Mouse (Mus musculus) hindbrain, embryonic 13.5 days (tissue): ENCODE results near the gene Tmem176a. TPM values are rescaled to one million over a fixed set of nuclear protein-coding genes. Genes with fewer than 3 reads are reported as not detected.
"Not testable (repeated sequence)": the region's sequence is repeated elsewhere in the genome, so short reads cannot be mapped to it uniquely, and the experiment has no call there.

Experiments used
- ATAC-seq: fragments of 200-750 bp; cut with Nextera tagmentation; 2 replicates; pipeline ENCODE4 v1.8.0; 2017; ENCODE audit warnings: moderate TSS enrichment; ENCODE audit not compliant: low FRiP score
- H3K27ac ChIP-seq: fragments of 300-500 bp; sonication (generic); 2 replicates; pipeline ENCODE4 v1.5.1; 2015; ENCODE audit warnings: inconsistent platforms, mild to moderate bottlenecking, moderate library complexity
- H3K27me3 ChIP-seq: fragments of 300-500 bp; sonication (generic); 2 replicates; pipeline ENCODE4 v1.6.1; 2015; ENCODE audit warnings: mild to moderate bottlenecking, inconsistent platforms
- H3K36me3 ChIP-seq: fragments of 300-500 bp; sonication (generic); 2 replicates; pipeline ENCODE4 v1.6.1; 2015; ENCODE audit warnings: mild to moderate bottlenecking, inconsistent platforms
- H3K4me1 ChIP-seq: fragments of 300-500 bp; sonication (generic); replicated peaks from 2 replicates; pipeline ENCODE4 v1.6.1; 2015; ENCODE audit warnings: inconsistent platforms
- H3K4me2 ChIP-seq: fragments of 300-500 bp; sonication (generic); 2 replicates; pipeline ENCODE4 v1.6.1; 2015; ENCODE audit warnings: inconsistent platforms, mild to moderate bottlenecking, moderate library complexity
- H3K4me3 ChIP-seq: fragments of 300-500 bp; sonication (generic); 2 replicates; pipeline ENCODE4 v1.5.1; 2015; ENCODE audit warnings: mild to moderate bottlenecking, inconsistent platforms
- H3K9ac ChIP-seq: fragments of 300-500 bp; sonication (generic); 2 replicates; pipeline ENCODE4 v1.6.1; 2015; ENCODE audit warnings: mild to moderate bottlenecking, inconsistent platforms
- H3K9me3 ChIP-seq: fragments of 300-500 bp; sonication (generic); 2 replicates; pipeline ENCODE4 v1.6.1; 2016; ENCODE audit warnings: inconsistent platforms
- WGBS: fragments of 180-500 bp; shearing (Covaris S2); methylation state at CpG from one replicate; pipeline ENCODE4 v1.1.7; 2015; 5-methylcytosine and 5-hydroxymethylcytosine counted together
- polyA plus RNA-seq: library from polyadenylated mRNA; unstranded; fragments of >200 nt; fragmentation: Nextera tagmentation; extraction: Ambion mirVana; gene quantifications from 2 replicates; pipeline ENCODE4 v1.2.1, GENCODE M21; 2015

The Tmem176a gene
- polyA plus RNA-seq, 1 experiment from 2014 or later = 19.0 TPM

GRCm38 (mm10) chr6:48866355-48866950 is 25.7 kb downstream of the Tmem176a start:
- H3K4me1 ChIP-seq, H3K9me3 ChIP-seq, H3K4me2 ChIP-seq, ATAC-seq, H3K27ac ChIP-seq, H3K4me3 ChIP-seq, H3K9ac ChIP-seq, H3K36me3 ChIP-seq: not testable (repeated sequence)
- 11% methylated on average over 1 of the region's 1 CpGs for WGBS
- peaks cover 21% of the 10 kb centered on the region for H3K27me3 ChIP-seq

GRCm38 (mm10) chr6:48867158-48867557 is 26.4 kb downstream of the Tmem176a start:
- no peak overlapping the region for H3K27ac ChIP-seq
- WGBS = 23% methylated on average over 4 of the region's 4 CpGs
- no peaks in the 10 kb centered on the region for H3K36me3 ChIP-seq
- H3K9me3 ChIP-seq = no peaks in the 10 kb centered on the region
- no peak overlapping the region for H3K4me2 ChIP-seq
- H3K4me3 ChIP-seq = no peak overlapping the region
- no peak for ATAC-seq
- no peak overlapping the region for H3K9ac ChIP-seq
- peaks cover 7% of the 10 kb centered on the region for H3K4me1 ChIP-seq
- H3K27me3 ChIP-seq = peaks cover 24% of the 10 kb centered on the region

GRCm38 (mm10) chr6:48869774-48870173 is 29.1 kb downstream of the Tmem176a start:
- H3K27ac ChIP-seq = no peak overlapping the region
- H3K9ac ChIP-seq = no peak overlapping the region
- H3K36me3 ChIP-seq = no peaks in the 10 kb centered on the region
- H3K4me3 ChIP-seq = no peak overlapping the region
- no peak overlapping the region for H3K4me2 ChIP-seq
- H3K4me1 ChIP-seq = peaks cover 7% of the 10 kb centered on the region
- no peak for ATAC-seq
- WGBS = 90% methylated on average over 2 of the region's 2 CpGs
- peaks cover 13% of the 10 kb centered on the region for H3K27me3 ChIP-seq
- H3K9me3 ChIP-seq = no peaks in the 10 kb centered on the region

GRCm38 (mm10) chr6:48872596-48872995 is 31.9 kb downstream of the Tmem176a start, which contains the start of gene Aoc1:
TSS of gene Aoc1 (plus strand) at chr6:48872896.
- Histone ChIP-seq H3K4me2 (no peak within 1 kb of the TSS), H3K9me3 (no peaks in the 10 kb centered on the region), H3K36me3 (no peaks in the 10 kb centered on the region), H3K9ac (no peak within 1 kb of the TSS), H3K27me3 (peaks cover 11% of the 10 kb centered on the region), H3K27ac (no peak within 1 kb of the TSS), H3K4me1 (no peaks in the 10 kb centered on the region; the same call in 1 of the 2 replicates), H3K4me3 (no peak within 1 kb of the TSS)
- no peak for ATAC-seq
- 86% methylated on average over 5 of the region's 5 CpGs for WGBS

GRCm38 (mm10) chr6:48874576-48874975 is 33.9 kb downstream of the Tmem176a start:
- Histone ChIP-seq H3K27me3 (peaks cover 9% of the 10 kb centered on the region), H3K36me3 (no peaks in the 10 kb centered on the region), H3K4me1 (no peaks in the 10 kb centered on the region), H3K9me3 (no peaks in the 10 kb centered on the region), H3K4me3 (no peak overlapping the region), H3K4me2 (no peak overlapping the region), H3K9ac (no peak overlapping the region), H3K27ac (no peak overlapping the region)
- 84% methylated on average over 4 of the region's 4 CpGs for WGBS
- no peak for ATAC-seq

GRCm38 (mm10) chr6:48875515-48875914 is 34.8 kb downstream of the Tmem176a start:
- no peak for ATAC-seq
- H3K9ac ChIP-seq = no peak overlapping the region
- no peaks in the 10 kb centered on the region for H3K4me1 ChIP-seq
- H3K36me3 ChIP-seq = no peaks in the 10 kb centered on the region
- H3K9me3 ChIP-seq = no peaks in the 10 kb centered on the region
- H3K4me2 ChIP-seq = no peak overlapping the region
- no peak overlapping the region for H3K27ac ChIP-seq
- WGBS = 88% methylated on average over 6 of the region's 6 CpGs
- H3K27me3 ChIP-seq = 0 out of 2 replicates have a peak, but pooled peaks cover 3% of the 10 kb centered on the region
- H3K4me3 ChIP-seq = no peak overlapping the region

GRCm38 (mm10) chr6:48876510-48877135 is 35.9 kb downstream of the Tmem176a start:
- no peak overlapping the region for H3K27ac ChIP-seq
- H3K4me3 ChIP-seq = no peak overlapping the region
- 43% methylated on average over 5 of the region's 5 CpGs for WGBS
- H3K36me3 ChIP-seq = no peaks in the 10 kb centered on the region
- no peak overlapping the region for H3K9ac ChIP-seq
- H3K4me2 ChIP-seq = no peak overlapping the region
- no peaks in the 10 kb centered on the region for H3K4me1 ChIP-seq
- no peak for ATAC-seq
- H3K27me3 ChIP-seq = 0 out of 2 replicates have a peak, but pooled peaks cover 3% of the 10 kb centered on the region
- no peaks in the 10 kb centered on the region for H3K9me3 ChIP-seq

GRCm38 (mm10) chr6:48894203-48894602 is 53.5 kb downstream of the Tmem176a start:
- ATAC-seq = no peak
- H3K27me3 ChIP-seq = no peaks in the 10 kb centered on the region
- H3K4me2 ChIP-seq = no peak overlapping the region
- 85% methylated on average over 4 of the region's 4 CpGs for whole genome bisulfite sequencing
- H3K9ac ChIP-seq = no peak overlapping the region
- H3K4me1 ChIP-seq = no peaks in the 10 kb centered on the region
- H3K36me3 ChIP-seq = no peaks in the 10 kb centered on the region
- peaks cover 5% of the 10 kb centered on the region; the same call in 1 of the 2 replicates for H3K9me3 ChIP-seq
- no peak overlapping the region for H3K4me3 ChIP-seq
- no peak overlapping the region for H3K27ac ChIP-seq

- Histone ChIP-seq H3K4me1 (no peaks in the 10 kb centered on the region), H3K36me3 (no peaks in the 10 kb centered on the region), H3K27ac (no peak overlapping the region), H3K9ac (no peak overlapping the region), H3K4me3 (no peak overlapping the region), H3K9me3 (peaks cover 5% of the 10 kb centered on the region; the same call in 1 of the 2 replicates), H3K4me2 (no peak overlapping the region), H3K27me3 (no peaks in the 10 kb centered on the region)
- no peak for ATAC-seq
- 92% methylated on average over 8 of the region's 8 CpGs for WGBS
Observed at GRCm38 (mm10) chr6:48894938-48895818, 54.5 kb downstream of the Tmem176a start.

GRCm38 (mm10) chr6:48895941-48896340 is 55.2 kb downstream of the Tmem176a start:
- H3K27me3 ChIP-seq = no peaks in the 10 kb centered on the region
- no peak overlapping the region for H3K9ac ChIP-seq
- peaks cover 5% of the 10 kb centered on the region; the same call in 1 of the 2 replicates for H3K9me3 ChIP-seq
- H3K27ac ChIP-seq = no peak overlapping the region
- ATAC-seq = no peak
- H3K4me3 ChIP-seq = no peak overlapping the region
- H3K4me1 ChIP-seq = no peaks in the 10 kb centered on the region
- WGBS = 87% methylated on average over 5 of the region's 5 CpGs
- no peaks in the 10 kb centered on the region for H3K36me3 ChIP-seq
- H3K4me2 ChIP-seq = no peak overlapping the region
